Mouse (Mus musculus) frontal cortex, postnatal 10 days (tissue): ENCODE measurements at regions not wholly inside any gene's neighbourhood (a gene's known extent, or its start where the extent isn't known, plus 50 kb on each side); places are given as distances from the start of the nearest gene placed in this dataset.

Source experiments
- DNase-seq, 2 experiments: peaks; one replicate each; pipeline ENCODE4 v3.0.0; 2022; ENCODE audit warnings: low spot score in 2 of 2, mixed read lengths in 1 of 2

DNA sequence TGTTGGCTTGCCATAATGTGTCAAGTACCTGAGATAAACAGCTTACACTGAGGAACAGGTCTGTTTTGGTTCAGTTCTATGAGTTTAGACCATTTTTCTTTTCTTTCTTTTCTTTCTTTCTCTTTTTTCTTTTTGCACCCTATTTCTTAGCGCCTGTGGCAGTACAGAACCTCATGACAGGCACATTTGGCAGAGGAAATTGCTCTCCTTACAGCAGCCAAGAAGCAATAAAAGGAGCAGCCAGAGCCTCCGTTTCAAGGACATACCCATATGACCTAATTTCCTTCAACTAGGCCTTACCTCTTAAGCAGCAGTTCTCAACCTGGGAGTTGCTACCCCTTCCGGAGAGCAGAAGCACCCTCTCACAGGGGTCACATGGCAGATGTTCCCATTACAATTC is 173.9 kb upstream of the Clec14a start:
- DNase-seq, result no peak

GRCm38 (mm10) chr12:58441962-58442361 is 172.9 kb upstream of the Clec14a start:
- no peak for DNase-seq

- DNase-seq, result no peak
Measured at GRCm38 (mm10) chr12:58440666-58441065, 171.6 kb upstream of the Clec14a start.

DNA sequence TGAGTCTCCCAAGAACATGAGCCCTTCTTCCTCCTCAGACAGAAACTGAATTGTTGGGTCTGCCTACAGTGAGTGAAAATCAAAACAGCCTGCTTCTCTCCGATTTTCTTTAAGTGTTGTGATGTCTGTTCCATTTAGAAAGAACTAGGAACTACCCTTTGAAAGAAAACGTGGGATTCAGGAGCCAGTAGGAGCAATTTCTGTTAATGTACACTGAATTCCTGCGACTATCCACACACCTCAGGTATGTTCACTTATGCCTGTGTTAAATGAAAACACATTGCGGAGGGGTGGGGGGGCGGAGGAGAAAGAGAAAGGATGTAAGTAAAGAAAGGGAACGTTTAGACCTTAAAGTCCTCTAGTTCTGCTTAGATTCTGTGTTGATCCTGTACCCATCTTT is 167.9 kb upstream of the Clec14a start:
- DNase-seq, result no peak

- no peak for DNase-seq
Measured at GRCm38 (mm10) chr12:58434504-58434903, 165.4 kb upstream of the Clec14a start.

DNA sequence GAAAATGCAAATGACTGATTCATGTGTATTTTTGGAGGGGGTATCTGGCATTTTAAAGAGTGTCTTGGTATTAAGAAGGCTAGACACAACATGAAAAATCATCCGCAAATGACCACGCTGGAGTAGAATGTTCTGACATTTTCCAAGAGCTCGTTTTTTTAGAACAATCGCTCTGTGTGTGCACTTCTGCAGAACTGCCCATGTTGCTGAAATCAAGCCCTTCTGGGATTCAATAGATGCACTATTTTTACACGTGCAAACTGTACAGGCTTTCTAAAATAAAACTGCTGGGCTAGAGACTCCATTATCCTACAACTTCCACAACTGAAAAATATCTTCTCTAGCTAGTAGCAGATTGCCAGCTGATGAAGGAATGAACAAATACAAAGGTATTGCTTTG is 160.8 kb upstream of the Clec14a start:
- no peak for DNase-seq

- no peak for DNase-seq
Measured at GRCm38 (mm10) chr12:58426758-58427157, 157.7 kb upstream of the Clec14a start.

DNA sequence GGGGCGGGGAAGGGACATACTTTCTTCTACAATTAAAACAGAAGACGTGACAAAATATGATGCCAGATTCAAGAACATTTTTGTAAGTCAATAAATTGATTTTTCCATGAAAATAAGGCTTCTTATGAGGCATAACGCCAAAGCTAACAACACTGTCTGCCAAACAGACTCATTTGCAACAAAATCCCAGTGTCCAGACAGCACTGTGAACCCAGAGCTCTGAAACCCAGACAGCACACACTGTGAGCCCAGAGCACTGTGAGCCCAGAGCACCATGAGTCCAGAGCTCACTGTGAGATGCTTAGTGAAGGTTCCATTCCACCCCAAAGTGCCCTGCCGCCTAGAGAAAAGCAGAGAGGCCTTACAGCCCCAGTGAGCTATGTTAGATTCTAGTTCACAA is 156.9 kb upstream of the Clec14a start:
- no peak for DNase-seq

DNA sequence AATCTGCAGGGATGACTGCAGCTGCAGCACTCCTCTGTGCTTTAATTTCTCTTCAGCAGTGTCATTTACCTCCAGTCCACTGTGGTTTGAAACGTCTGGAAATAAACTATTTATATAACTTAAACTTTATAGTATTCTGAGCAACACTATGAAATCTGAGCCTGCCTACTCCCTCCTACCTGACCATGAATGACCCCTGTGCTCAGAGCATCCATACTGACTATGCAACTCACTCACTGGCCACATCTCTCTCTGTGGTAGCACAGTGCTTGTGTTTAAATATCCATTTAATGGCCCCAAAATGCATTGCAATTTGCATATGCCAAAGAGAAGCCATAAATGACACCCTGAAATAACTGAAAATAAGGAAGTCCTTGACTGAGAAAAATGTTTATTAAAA is 154.5 kb upstream of the Clec14a start:
- DNase-seq, result no peak

DNA sequence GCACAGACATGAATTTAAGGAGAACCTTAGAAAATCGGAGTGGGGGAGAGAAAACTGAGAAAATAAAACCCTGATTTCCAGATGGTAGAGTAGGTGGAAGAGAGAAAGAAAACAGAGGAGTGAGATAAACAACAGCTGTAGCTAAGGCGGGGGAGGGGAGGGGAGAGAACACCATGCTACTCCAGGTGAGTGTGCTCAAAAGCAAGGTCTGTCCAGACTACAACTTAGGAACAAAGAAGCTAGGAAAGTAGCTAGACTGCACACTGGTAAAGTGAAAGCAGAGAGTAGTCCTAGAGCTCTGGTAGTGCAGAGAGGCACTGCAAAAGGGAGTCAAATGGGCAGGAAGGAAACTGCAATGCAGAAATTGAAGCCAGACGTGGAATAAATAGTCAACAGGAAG is 132.8 kb upstream of the Clec14a start:
- DNase-seq, result no peak

GRCm38 (mm10) chr12:58360258-58360657 is 91.2 kb upstream of the Clec14a start:
- no peak for DNase-seq

DNA sequence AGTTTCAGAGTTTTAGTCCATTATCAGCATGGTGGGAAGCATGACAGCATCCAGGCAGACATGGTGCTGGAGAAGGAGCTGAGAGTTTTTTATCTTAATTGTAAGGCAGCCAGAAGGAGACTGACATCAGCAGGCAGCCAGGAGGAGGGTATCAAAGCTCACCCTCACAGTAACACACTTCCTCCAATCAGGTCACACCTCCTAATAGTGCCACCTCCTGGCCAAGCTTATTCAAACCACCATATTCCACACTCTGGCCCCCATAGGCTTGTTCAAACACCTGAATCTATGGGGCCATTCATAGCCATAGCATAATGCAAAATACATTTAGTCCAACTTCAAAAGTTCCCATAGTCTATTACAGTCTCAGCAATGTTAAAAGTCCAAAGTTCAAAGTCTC is 65.1 kb upstream of the Clec14a start:
- DNase-seq, result no peak

DNA sequence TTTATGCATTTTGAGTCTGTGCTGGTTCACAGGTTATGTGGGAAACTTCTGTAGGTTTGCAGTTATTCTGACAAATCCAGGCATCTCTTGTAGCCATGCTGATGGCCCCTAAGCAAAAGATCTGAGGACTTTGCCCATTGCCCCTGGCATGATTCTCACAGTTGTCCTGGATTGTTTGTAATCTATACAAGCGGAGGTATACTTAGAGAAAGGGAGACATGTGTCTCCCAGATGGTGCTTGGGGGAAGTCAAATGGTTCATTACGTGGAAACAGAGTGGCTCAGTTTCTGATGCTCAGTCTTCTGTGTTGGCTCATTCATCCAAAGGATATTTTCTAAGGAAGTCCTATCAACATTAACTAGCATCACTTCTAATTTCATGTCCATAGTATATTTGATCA is 60.8 kb upstream of the Clec14a start:
- DNase-seq, result no peak

GRCm38 (mm10) chr12:58323953-58324352 is 54.9 kb upstream of the Clec14a start:
- no peak for DNase-seq
